Mouse (Mus musculus) CH12.LX (cell line): ENCODE results near the gene Phf3.
"Not testable (repeated sequence)": the region's sequence is repeated elsewhere in the genome, so short reads cannot be mapped to it uniquely, and the experiment has no call there.

Source experiments
- CTCF ChIP-seq, 2 experiments: IDR thresholded peaks in 1 of 2; conservative IDR thresholded peaks in 1 of 2; 2 replicates each; pipeline ENCODE4 v1.5.1; 2011 to 2012; ENCODE audit warnings: low read depth in 2 of 2, low read length in 2 of 2, improper control_type of control experiment in 1 of 2, inconsistent platforms in 1 of 2, mild to moderate bottlenecking in 1 of 2, moderate library complexity in 1 of 2
- EP300 ChIP-seq: IDR thresholded peaks from 2 replicates; pipeline ENCODE4 v1.6.1; 2011; ENCODE audit warnings: low read length, improper control_type of control experiment
- NELFE ChIP-seq: IDR thresholded peaks from 2 replicates; pipeline ENCODE4 v1.6.1; 2011; ENCODE audit warnings: low read depth, low read length, improper control_type of control experiment
- POLR2AphosphoS2 ChIP-seq: IDR thresholded peaks from 2 replicates; pipeline ENCODE4 v1.6.1; 2011; ENCODE audit warnings: low read depth, low read length, improper control_type of control experiment
- SMC3 ChIP-seq: IDR thresholded peaks from 2 replicates; pipeline ENCODE4 v1.6.1; 2011; ENCODE audit warnings: low read depth, low read length, improper control_type of control experiment
- TBP ChIP-seq: conservative IDR thresholded peaks from 2 replicates; pipeline ENCODE4 v1.6.1; 2011; ENCODE audit warnings: low read depth, low read length, improper control_type of control experiment
- USF1 ChIP-seq: IDR thresholded peaks from 2 replicates; pipeline ENCODE4 v1.6.1; 2014; ENCODE audit warnings: low read depth, mild to moderate bottlenecking, inconsistent platforms, low read length, improper control_type of control experiment
- ZKSCAN1 ChIP-seq: IDR thresholded peaks from 2 replicates; pipeline ENCODE4 v1.6.1; 2012; ENCODE audit warnings: low read depth, inconsistent platforms, low read length, improper control_type of control experiment, borderline replicate concordance

DNA sequence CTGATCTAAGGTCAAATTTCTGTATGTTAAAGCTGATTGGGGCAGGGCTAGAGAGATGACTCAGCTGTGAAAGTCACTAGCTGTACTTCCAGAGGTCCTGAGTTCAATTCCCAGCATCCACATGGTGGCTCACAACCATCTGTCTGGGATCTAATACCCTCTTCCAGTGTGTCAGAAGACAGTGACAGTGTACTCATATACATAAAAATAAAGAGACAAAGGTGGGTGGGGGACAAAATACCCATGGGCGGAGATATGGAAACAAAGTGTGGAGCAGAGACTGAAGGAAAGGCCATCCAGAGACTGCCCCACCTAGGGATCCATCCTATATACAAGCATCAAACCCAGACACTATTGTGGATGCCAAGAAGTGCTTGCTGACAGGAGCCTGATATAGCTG lies 10.1 kb upstream of the Phf3 start:
- not testable (repeated sequence) for TF ChIP-seq CTCF (conservative IDR thresholded peaks at IDR 0.05 in 1 of 2, IDR thresholded peaks at IDR 0.05 in 1 of 2; ENCODE audit: low read depth in 2 of 2, low read length in 2 of 2); USF1; ZKSCAN1; POLR2AphosphoS2; EP300; SMC3; NELFE; TBP
